Mouse (Mus musculus) lung, postnatal 0 days (tissue): ENCODE data around the gene Cmtm3.
"Not testable (repeated sequence)": the region's sequence is repeated elsewhere in the genome, so short reads cannot be mapped to it uniquely, and the experiment has no call there.

Experiments used
- CTCF ChIP-seq: IDR thresholded peaks from 2 replicates; pipeline ENCODE4 v1.5.1; 2016; ENCODE audit warnings: antibody characterized with exemption, mild to moderate bottlenecking
- EP300 ChIP-seq: IDR thresholded peaks from 2 replicates; pipeline ENCODE4 v1.6.1; 2016; ENCODE audit warnings: antibody characterized with exemption, mild to moderate bottlenecking, control low read depth

GRCm38 (mm10) chr8:104308341-104308740 lies 30.9 kb upstream of the Cmtm3 start:
- not testable (repeated sequence) for TF ChIP-seq EP300, CTCF
